Mouse (Mus musculus) layer of hippocampus, adult 8-10 months (tissue): Measurements from ENCODE around the gene Mroh2a. TPM values are rescaled to one million over a fixed set of nuclear protein-coding genes. Genes with fewer than 3 reads are reported as not detected.

Experiments used
- DNase-seq, 2 experiments: peaks; one replicate each; pipeline ENCODE4 v3.0.0; 2022; ENCODE audit warnings: low spot score in 2 of 2
- total RNA-seq, 4 experiments: library from RNA; stranded (reverse); gene quantifications; 2 replicates each; pipeline ENCODE4 v1.2.4; 2022

Mroh2a gene
- total RNA-seq, 4 experiments from 2014 or later, result 0.06 to 0.16 TPM; not detected in 2

GRCm38 (mm10) chr1:88235046-88235893, 8.5 kb downstream of the Mroh2a start:
- no peak for DNase-seq

- DNase-seq, result no peak
Measured at GRCm38 (mm10) chr1:88235894-88236415, 9.2 kb downstream of the Mroh2a start.

- DNase-seq, result no peak
Measured at GRCm38 (mm10) chr1:88237311-88237710, 10.5 kb downstream of the Mroh2a start.

GRCm38 (mm10) chr1:88238771-88239170, 12.0 kb downstream of the Mroh2a start:
- DNase-seq, result no peak

GRCm38 (mm10) chr1:88240072-88240471, 13.3 kb downstream of the Mroh2a start:
- DNase-seq, result no peak

GRCm38 (mm10) chr1:88240579-88240978, 13.8 kb downstream of the Mroh2a start:
- no peak for DNase-seq

GRCm38 (mm10) chr1:88243861-88244260, 17.1 kb downstream of the Mroh2a start:
- no peak for DNase-seq

GRCm38 (mm10) chr1:88245881-88246280, 19.1 kb downstream of the Mroh2a start:
- DNase-seq, result no peak

GRCm38 (mm10) chr1:88246386-88246785, 19.6 kb downstream of the Mroh2a start:
- no peak for DNase-seq

GRCm38 (mm10) chr1:88247660-88248059, 20.9 kb downstream of the Mroh2a start:
- DNase-seq, result no peak

- DNase-seq, result no peak
Measured at GRCm38 (mm10) chr1:88248658-88249057, 21.9 kb downstream of the Mroh2a start.

GRCm38 (mm10) chr1:88249596-88249995, 22.8 kb downstream of the Mroh2a start:
- DNase-seq, result no peak

- no peak for DNase-seq
Measured at GRCm38 (mm10) chr1:88250023-88250422, 23.2 kb downstream of the Mroh2a start.

GRCm38 (mm10) chr1:88253106-88253505, 26.3 kb downstream of the Mroh2a start:
- DNase-seq, result no peak

GRCm38 (mm10) chr1:88253540-88253939, 26.8 kb downstream of the Mroh2a start:
- DNase-seq, result no peak

GRCm38 (mm10) chr1:88254793-88255465, 28.1 kb downstream of the Mroh2a start:
- DNase-seq, result peak in 1 of 2 experiments; percentile 26

- no peak for DNase-seq
Measured at GRCm38 (mm10) chr1:88255466-88255857, 28.7 kb downstream of the Mroh2a start.

GRCm38 (mm10) chr1:88255989-88256754, 29.4 kb downstream of the Mroh2a start:
- peak in 1 of 2 experiments; percentile 22 for DNase-seq

GRCm38 (mm10) chr1:88256886-88257663, 30.3 kb downstream of the Mroh2a start:
- no peak for DNase-seq

GRCm38 (mm10) chr1:88257681-88258080, 30.9 kb downstream of the Mroh2a start:
- DNase-seq, result no peak

GRCm38 (mm10) chr1:88258361-88258760, 31.6 kb downstream of the Mroh2a start:
- no peak for DNase-seq
